Mouse (Mus musculus): ENCODE data around the gene Slc25a21.

DNA sequence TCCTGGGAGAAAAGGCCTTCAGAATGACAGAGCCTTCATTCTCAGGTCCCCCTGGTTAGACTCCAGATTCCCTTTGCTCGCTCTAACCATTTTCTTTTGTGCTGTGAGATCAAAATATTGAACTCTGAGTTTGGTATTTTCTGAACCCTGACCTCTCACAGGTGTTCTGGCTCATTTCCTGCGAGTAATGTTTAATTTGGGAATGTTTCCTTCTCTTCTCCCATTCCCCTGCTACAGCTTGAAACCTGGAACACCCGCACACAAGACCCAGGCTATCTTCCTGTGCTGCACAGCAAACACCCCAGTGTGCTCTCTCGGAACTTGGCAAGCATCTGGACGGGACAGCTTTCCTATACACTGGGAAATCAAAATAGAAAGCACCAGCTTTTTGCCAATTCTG, 290.8 kb downstream of the Slc25a21 start:
- TF ChIP-seq CTCF (IDR thresholded peaks at IDR 0.05; ENCODE audit: low read depth, low read length), result no peak
- no peak for TF ChIP-seq POLR2A (IDR thresholded peaks at IDR 0.05; ENCODE audit: borderline replicate concordance, low read depth, low read length)
